Mouse (Mus musculus) splenic B cell, adult 2 months (primary cell): Measurements from ENCODE around the gene Vamp9.
A peak's percentile ranks its signal among the peaks of the same experiment; 100 is the strongest.

Experiments
- DNase-seq: peaks from one replicate; pipeline ENCODE4 v3.0.0-alpha.2; 2011; ENCODE audit warnings: low read depth, low spot score
- H3K27me3 ChIP-seq: 2 replicates; pipeline ENCODE4 v1.6.1; 2012; ENCODE audit warnings: mild to moderate bottlenecking, low read length, moderate library complexity, mixed read lengths; ENCODE audit not compliant: control insufficient read depth, poor library complexity, insufficient read depth, severe bottlenecking
- H3K36me3 ChIP-seq: 2 replicates; pipeline ENCODE4 v1.6.1; 2012; ENCODE audit warnings: mild to moderate bottlenecking, low read length, moderate library complexity, mixed read lengths; ENCODE audit not compliant: control insufficient read depth, poor library complexity, insufficient read depth, severe bottlenecking

The Vamp9 gene

DNA sequence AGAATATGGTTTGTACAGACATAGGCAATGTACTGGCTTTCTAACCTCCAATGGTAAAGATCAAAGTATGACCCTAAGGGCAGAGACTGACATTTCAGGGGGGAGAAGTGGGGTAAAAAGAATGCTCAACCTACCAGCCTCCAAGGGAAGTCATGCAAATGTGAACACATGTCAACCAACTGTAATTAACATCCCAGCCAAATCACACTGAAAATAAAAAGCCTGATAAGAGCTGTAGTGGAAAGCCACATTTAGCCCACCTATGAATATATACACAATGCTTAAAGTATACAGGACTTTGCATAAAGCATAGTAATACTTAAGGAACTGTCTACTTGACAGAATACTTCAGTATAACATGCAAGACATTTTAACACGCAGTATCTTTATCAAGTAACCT, 69.7 kb downstream of the Vamp9 start:
- H3K36me3 ChIP-seq, result peaks cover 3% of the 10 kb centered on the region; the same call in 1 of the 2 replicates
- H3K27me3 ChIP-seq, result no peaks in the 10 kb centered on the region
- peak; percentile 32 for DNase-seq

DNA sequence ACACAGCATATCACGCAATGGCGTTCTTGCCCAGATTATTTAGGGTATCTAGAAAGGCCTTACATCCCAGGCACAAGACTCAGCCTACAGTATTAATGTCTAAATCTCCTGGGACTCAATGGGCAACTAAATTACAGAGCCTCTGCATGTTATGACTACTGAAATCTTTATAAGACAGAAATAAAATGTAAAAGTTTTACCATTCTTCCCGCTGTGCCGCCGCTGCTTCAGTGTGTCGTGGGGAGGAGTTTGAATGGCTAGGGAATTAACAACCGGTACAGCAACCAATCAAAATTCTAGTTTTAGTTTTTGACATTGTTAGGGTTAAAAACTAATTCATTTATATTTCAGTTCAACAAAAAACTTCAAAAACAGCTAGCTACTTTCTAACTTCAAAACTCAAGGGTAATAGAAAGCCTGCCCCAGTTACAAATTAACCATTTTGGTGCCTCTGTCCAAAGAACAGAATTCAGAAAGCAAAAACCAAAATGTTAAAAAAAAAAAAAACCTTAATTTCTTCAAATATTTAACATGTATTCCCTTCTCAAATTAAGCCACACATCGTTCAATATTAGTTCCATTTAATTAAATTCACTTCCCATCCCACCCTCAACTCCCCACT, 70.4 kb downstream of the Vamp9 start:
- peaks cover 3% of the 10 kb centered on the region; the same call in 1 of the 2 replicates for H3K36me3 ChIP-seq
- DNase-seq, result no peak
- H3K27me3 ChIP-seq, result no peaks in the 10 kb centered on the region

DNA sequence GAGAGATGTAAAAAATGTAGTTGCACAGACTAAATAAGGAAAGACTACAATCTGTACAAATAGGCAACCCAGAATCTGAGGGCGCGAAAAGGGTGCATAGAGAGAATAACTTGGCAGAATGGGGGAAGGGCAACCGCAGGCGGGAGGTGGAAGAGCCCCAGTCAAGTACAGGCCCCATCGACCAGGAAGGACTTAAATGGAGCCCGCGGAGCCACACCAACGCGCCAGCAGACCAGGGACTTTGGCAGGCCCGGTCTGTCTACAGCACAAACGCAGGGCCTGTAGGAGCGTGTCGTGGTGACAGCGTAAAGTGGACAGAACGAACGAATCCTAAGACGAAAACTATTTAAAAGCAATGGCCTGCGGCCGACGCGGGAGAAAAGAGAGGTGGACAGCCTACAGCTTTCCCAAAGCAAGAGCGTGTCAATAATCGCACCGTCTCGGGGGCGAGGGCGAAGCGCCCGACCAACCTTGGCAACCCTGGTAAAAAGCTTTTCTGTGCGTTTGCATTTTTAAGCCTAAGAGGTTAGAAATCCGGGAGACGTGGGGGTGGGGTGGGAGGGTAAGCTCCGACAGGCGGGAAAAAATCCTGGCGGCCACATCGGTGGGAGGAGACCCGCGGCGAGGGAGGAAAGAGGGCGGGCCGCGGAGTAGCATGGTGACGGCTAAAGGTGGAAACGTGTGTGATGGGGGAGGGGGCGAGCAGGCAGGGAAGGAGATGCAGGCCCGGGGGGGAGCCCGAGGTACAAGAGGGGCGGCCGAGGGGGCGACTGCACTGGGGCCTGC, 71.7 kb downstream of the Vamp9 start:
- no peaks in the 10 kb centered on the region for H3K27me3 ChIP-seq

DNA sequence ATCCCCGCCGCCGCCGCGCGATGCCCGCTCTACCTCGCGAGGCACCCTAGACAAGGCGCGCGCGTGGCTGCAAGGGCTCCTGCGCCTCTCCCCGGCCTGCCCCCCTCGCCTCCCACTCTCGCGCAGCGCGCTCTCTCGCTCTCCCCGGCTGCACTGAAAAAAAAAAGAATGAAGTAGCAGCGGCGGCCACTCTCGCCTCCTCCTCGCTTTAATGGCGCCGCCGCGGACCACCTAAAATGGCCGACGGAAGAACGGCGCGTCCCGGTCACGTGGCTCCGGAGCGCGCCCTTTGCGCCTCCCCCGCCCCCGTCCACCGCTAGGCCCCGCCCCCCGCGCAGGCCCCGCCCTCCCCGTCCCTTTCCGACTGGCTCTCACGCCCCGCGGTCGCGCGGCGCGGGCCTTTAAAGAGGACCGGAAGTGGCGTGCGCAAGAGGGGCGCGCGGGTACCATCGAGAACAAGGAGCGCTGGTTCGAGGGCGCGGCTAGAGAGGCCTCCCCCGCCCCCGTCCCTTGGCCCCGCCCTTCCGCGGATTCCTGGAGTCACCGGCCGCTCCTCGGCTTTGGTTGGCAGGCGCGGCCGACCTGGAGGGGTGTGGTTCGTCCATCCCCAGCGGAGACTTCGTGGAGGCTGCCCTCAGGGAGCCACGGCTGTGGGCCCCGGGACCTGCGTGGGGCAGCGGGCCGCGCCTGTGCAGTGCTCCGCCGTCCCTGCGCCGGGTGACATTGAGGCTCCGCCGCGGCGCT, 72.8 kb downstream of the Vamp9 start, which contains the start of the genes Hnrnpd and 4930524J08Rik:
TSS of gene Hnrnpd (minus strand) at position 240 of the 744 bp plus-strand sequence.
TSS of gene 4930524J08Rik (plus strand) at position 363 of the 744 bp plus-strand sequence.
- Histone ChIP-seq H3K36me3 (peaks cover 3% of the 10 kb centered on the region; the same call in 1 of the 2 replicates), H3K27me3 (no peaks in the 10 kb centered on the region)
- DNase-seq, result peak; percentile 97

More for the DNA sequence above, 71.7 kb downstream of the Vamp9 start:
- peak; percentile 59 for DNase-seq
- peaks cover 3% of the 10 kb centered on the region; the same call in 1 of the 2 replicates for H3K36me3 ChIP-seq

DNA sequence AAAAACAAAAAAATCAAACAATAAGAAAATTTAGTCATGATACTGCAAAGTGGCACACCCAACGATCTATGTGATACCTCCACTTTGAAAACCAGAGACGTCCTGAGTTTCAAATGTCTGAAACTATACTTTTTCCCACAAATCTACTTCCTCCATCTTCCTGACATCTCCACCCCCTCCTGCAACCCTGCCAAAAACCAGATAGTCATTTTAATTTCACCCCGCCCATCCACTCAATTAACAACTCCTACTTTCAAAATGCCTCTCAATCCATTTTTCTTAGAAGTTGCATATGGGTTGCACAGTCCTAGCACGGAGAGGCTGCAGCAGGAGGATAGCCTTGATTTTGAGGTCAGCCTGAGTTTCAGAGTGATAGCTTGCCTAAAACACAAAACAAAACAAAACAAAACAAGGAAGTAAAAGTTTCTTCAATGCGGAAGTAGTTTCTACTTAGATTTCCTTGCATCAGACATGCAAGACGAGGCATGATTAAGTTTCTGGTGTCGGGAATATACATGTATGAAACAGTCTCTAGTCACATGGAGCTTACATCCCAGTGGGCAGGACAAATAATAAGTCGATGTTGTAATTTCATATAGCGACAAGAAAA, 77.5 kb downstream of the Vamp9 start:
- Histone ChIP-seq H3K36me3 (no peaks in the 10 kb centered on the region), H3K27me3 (no peaks in the 10 kb centered on the region)
- DNase-seq, result peak; percentile 18

DNA sequence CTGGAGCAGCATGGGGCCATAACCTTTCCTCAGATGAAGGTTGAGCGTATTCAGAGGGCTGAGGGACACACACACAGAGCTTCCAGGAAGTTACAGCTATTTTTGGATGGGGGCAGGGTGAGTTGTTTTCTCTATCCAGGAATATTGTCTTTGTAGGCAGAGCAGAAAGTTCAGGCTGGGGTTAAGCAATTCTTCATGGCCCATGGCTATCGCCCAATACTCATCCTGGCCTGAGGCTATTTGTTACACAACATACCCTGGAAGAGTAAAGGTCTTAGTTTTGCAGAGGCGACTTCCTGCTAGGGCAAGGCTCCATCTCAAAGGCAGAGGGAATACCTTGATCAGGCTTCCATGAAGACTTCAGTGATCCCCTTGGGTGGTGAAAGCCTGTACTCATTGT, 88.1 kb downstream of the Vamp9 start:
- no peaks in the 10 kb centered on the region for H3K27me3 ChIP-seq
- no peak for DNase-seq

DNA sequence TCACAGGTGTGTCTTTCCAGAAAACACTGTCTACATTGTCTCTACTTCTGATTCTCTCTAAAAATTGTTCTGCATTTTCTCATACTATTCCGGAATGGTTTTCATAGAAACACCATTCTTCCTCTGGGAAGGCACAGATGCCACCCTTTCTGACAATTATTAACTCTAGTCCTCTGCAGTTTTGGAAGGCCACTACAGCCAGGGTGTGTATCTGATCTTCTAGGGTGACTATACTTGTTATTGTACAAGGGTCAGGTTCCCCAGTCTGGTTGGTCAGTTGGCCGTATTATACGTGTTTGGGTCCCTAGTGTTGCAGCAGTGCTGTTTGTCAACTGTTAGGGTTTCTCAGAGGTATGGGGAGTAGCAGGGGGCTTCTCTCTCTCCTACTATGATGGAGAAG, 88.6 kb downstream of the Vamp9 start:
- no peak for DNase-seq
- no peaks in the 10 kb centered on the region for H3K27me3 ChIP-seq
- H3K36me3 ChIP-seq, result no peaks in the 10 kb centered on the region

More for the DNA sequence above, 88.1 kb downstream of the Vamp9 start:
- H3K36me3 ChIP-seq, result no peaks in the 10 kb centered on the region

DNA sequence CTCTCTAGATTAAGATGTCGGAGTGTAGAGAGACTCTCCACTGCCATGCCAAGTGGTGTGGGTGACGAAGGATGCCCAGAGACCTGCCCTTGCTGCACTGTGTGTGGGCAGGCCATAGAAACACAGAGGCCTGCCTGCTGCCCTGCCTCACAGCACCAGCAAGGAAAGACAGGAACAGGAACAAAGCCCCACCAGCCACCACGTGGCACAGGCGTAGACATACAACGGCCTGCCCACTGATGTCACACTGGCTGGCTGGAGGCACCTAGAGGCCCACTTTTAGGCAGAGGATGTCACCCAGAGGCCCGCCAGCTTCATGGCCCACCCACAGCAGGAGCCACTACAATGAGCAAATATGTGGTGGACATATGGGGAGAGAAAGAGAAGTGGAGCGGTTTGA, 94.0 kb downstream of the Vamp9 start:
- DNase-seq, result no peak
- Histone ChIP-seq H3K36me3 (no peaks in the 10 kb centered on the region), H3K27me3 (no peaks in the 10 kb centered on the region)

DNA sequence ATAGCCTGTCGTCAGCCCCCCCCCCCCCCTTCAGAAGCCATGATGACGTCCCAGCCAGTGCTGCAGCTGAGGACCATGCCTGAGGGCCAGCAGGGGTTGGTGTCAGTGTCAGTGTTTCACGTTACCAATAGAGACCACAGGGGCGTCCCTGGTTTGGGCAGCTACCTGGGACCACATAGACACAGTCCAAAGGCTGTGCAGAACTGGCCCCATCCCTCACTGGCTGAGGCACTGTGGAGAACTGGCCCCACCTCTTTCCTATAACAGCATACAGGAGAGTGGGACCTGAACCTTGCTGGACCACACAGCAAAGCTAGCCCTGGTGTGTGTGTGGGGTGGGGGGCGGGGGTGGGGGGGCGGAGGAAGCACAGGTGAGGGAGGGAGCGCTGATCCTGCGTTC, 94.4 kb downstream of the Vamp9 start:
- Histone ChIP-seq H3K27me3 (no peaks in the 10 kb centered on the region), H3K36me3 (no peaks in the 10 kb centered on the region)
- no peak for DNase-seq
